Mouse (Mus musculus): ENCODE data around the gene Abhd16b. TPM values are rescaled to one million over a fixed set of nuclear protein-coding genes. Genes with fewer than 3 reads are reported as not detected.

The Abhd16b gene
- polyA plus RNA-seq, 1 experiment = not detected

GRCm38 (mm10) chr2:181496831-181497547 is 4.0 kb downstream of the Abhd16b start, which contains the start of gene Tpd52l2:
Gene Tpd52l2, plus strand, starts transcription at chr2:181497142.
- H3K36me3 ChIP-seq (ENCODE audit: control insufficient read depth, insufficient read depth, low read length) = peaks cover 4% of the 10 kb centered on the region; the same call in 1 of the 2 replicates
- H3K27ac ChIP-seq (ENCODE audit: insufficient read depth, low read depth, low read length) = peak within 1 kb of the TSS; percentile 91
- peak within 1 kb of the TSS; percentile 90 for H3K4me3 ChIP-seq (ENCODE audit: insufficient read depth, low read depth, low read length)
- no peaks in the 10 kb centered on the region for H3K4me1 ChIP-seq (ENCODE audit: control insufficient read depth, insufficient read depth, low read length)
- H3K27me3 ChIP-seq (replicated peaks; ENCODE audit: control insufficient read depth, insufficient read depth, low read length) = no peaks in the 10 kb centered on the region
- WGBS = under 1% methylated on average over 46 of the region's 46 CpGs
- TF ChIP-seq POLR2A (IDR thresholded peaks at IDR 0.05; ENCODE audit: low read depth, low read length) (peak; percentile 80), CTCF (conservative IDR thresholded peaks at IDR 0.05; ENCODE audit: insufficient read depth, insufficient read length, low read depth, low read length) (no peak)
- DNase-seq = peak; percentile 98

GRCm38 (mm10) chr2:181497548-181497875 is 4.5 kb downstream of the Abhd16b start:
- Histone ChIP-seq H3K27me3 (replicated peaks; ENCODE audit: control insufficient read depth, insufficient read depth, low read length) (no peaks in the 10 kb centered on the region), H3K36me3 (ENCODE audit: control insufficient read depth, insufficient read depth, low read length) (peaks cover 4% of the 10 kb centered on the region; the same call in 1 of the 2 replicates), H3K27ac (ENCODE audit: insufficient read depth, low read depth, low read length) (peak overlapping the region; percentile 91), H3K4me3 (ENCODE audit: insufficient read depth, low read depth, low read length) (peak overlapping the region; percentile 90), H3K4me1 (ENCODE audit: control insufficient read depth, insufficient read depth, low read length) (no peaks in the 10 kb centered on the region)
- TF ChIP-seq CTCF (conservative IDR thresholded peaks at IDR 0.05; ENCODE audit: insufficient read depth, insufficient read length, low read depth, low read length) (no peak), POLR2A (IDR thresholded peaks at IDR 0.05; ENCODE audit: low read depth, low read length) (no peak)
- 0% methylated on average over 12 of the region's 12 CpGs for WGBS
- DNase-seq = peak; percentile 81

GRCm38 (mm10) chr2:181498644-181499043 is 5.6 kb downstream of the Abhd16b start:
- Histone ChIP-seq H3K27me3 (replicated peaks; ENCODE audit: control insufficient read depth, insufficient read depth, low read length) (no peaks in the 10 kb centered on the region), H3K4me3 (ENCODE audit: insufficient read depth, low read depth, low read length) (no peak overlapping the region), H3K36me3 (ENCODE audit: control insufficient read depth, insufficient read depth, low read length) (peaks cover 6% of the 10 kb centered on the region), H3K27ac (ENCODE audit: insufficient read depth, low read depth, low read length) (no peak overlapping the region), H3K4me1 (ENCODE audit: control insufficient read depth, insufficient read depth, low read length) (no peaks in the 10 kb centered on the region)
- TF ChIP-seq CTCF (conservative IDR thresholded peaks at IDR 0.05; ENCODE audit: insufficient read depth, insufficient read length, low read depth, low read length) (no peak), POLR2A (IDR thresholded peaks at IDR 0.05; ENCODE audit: low read depth, low read length) (no peak)
- 61% methylated on average over 4 of the region's 4 CpGs for WGBS
- DNase-seq = no peak

- H3K4me1 ChIP-seq (ENCODE audit: control insufficient read depth, insufficient read depth, low read length) = no peaks in the 10 kb centered on the region; the same call in 1 of the 2 replicates
- WGBS = 75% methylated on average over 2 of the region's 2 CpGs
- peaks cover 15% of the 10 kb centered on the region for H3K36me3 ChIP-seq (ENCODE audit: control insufficient read depth, insufficient read depth, low read length)
These were observed 16.2 kb downstream of the Abhd16b start for GRCm38 (mm10) chr2:181509191-181509590.

GRCm38 (mm10) chr2:181511231-181511630 is 18.2 kb downstream of the Abhd16b start:
- H3K27ac ChIP-seq (ENCODE audit: insufficient read depth, low read depth, low read length) = no peak overlapping the region
- no peak for TF ChIP-seq POLR2A (IDR thresholded peaks at IDR 0.05; ENCODE audit: low read depth, low read length)
- no peak for TF ChIP-seq CTCF (conservative IDR thresholded peaks at IDR 0.05; ENCODE audit: insufficient read depth, insufficient read length, low read depth, low read length)
- no peak for DNase-seq
- H3K27me3 ChIP-seq (replicated peaks; ENCODE audit: control insufficient read depth, insufficient read depth, low read length) = no peaks in the 10 kb centered on the region
- peaks cover 16% of the 10 kb centered on the region for H3K36me3 ChIP-seq (ENCODE audit: control insufficient read depth, insufficient read depth, low read length)
- no peaks in the 10 kb centered on the region; the same call in 1 of the 2 replicates for H3K4me1 ChIP-seq (ENCODE audit: control insufficient read depth, insufficient read depth, low read length)
- H3K4me3 ChIP-seq (ENCODE audit: insufficient read depth, low read depth, low read length) = no peak overlapping the region
- WGBS = 94% methylated on average over 8 of the region's 8 CpGs

More at GRCm38 (mm10) chr2:181509191-181509590, 16.2 kb downstream of the Abhd16b start:
- DNase-seq = no peak
- TF ChIP-seq POLR2A (IDR thresholded peaks at IDR 0.05; ENCODE audit: low read depth, low read length) (no peak), CTCF (conservative IDR thresholded peaks at IDR 0.05; ENCODE audit: insufficient read depth, insufficient read length, low read depth, low read length) (no peak)
- Histone ChIP-seq H3K4me3 (ENCODE audit: insufficient read depth, low read depth, low read length) (no peak overlapping the region), H3K27me3 (replicated peaks; ENCODE audit: control insufficient read depth, insufficient read depth, low read length) (no peaks in the 10 kb centered on the region), H3K27ac (ENCODE audit: insufficient read depth, low read depth, low read length) (no peak overlapping the region)

GRCm38 (mm10) chr2:181519201-181519600 is 26.2 kb downstream of the Abhd16b start:
- no peak for DNase-seq
- H3K27me3 ChIP-seq (replicated peaks; ENCODE audit: control insufficient read depth, insufficient read depth, low read length) = no peaks in the 10 kb centered on the region
- TF ChIP-seq CTCF (conservative IDR thresholded peaks at IDR 0.05; ENCODE audit: insufficient read depth, insufficient read length, low read depth, low read length) (no peak), POLR2A (IDR thresholded peaks at IDR 0.05; ENCODE audit: low read depth, low read length) (no peak)
- peaks cover 2% of the 10 kb centered on the region; the same call in 1 of the 2 replicates for H3K36me3 ChIP-seq (ENCODE audit: control insufficient read depth, insufficient read depth, low read length)
- H3K4me1 ChIP-seq (ENCODE audit: control insufficient read depth, insufficient read depth, low read length) = peaks cover 15% of the 10 kb centered on the region
- peak overlapping the region; percentile 63; the same call in 1 of the 2 replicates for H3K27ac ChIP-seq (ENCODE audit: insufficient read depth, low read depth, low read length)
- 48% methylated on average over 3 of the region's 3 CpGs for WGBS
- peak overlapping the region; percentile 26; the same call in 1 of the 2 replicates for H3K4me3 ChIP-seq (ENCODE audit: insufficient read depth, low read depth, low read length)

All from kidney, adult 2 months (tissue).